Mouse (Mus musculus): ENCODE measurements at regions not wholly inside any gene's neighbourhood (a gene's known extent, or its start where the extent isn't known, plus 50 kb on each side); places are given as distances from the start of the nearest gene placed in this dataset.

GRCm38 (mm10) chr3:104317528-104317927 is 97.4 kb upstream of the Magi3 start:
- WGBS: 95% methylated on average over 4 of the region's 4 CpGs
- H3K27ac ChIP-seq (ENCODE audit: control insufficient read depth, insufficient read depth, low read length): no peak overlapping the region
- TF ChIP-seq CTCF (IDR thresholded peaks at IDR 0.05; ENCODE audit: borderline replicate concordance, control insufficient read depth, extremely low read depth, insufficient read depth, low read length, poor library complexity) (no peak), POLR2A (IDR thresholded peaks at IDR 0.05; ENCODE audit: control insufficient read depth, extremely low read depth, insufficient read depth, low read length, poor library complexity) (no peak)

GRCm38 (mm10) chr3:104313063-104313462 is 92.9 kb upstream of the Magi3 start:
- no peaks in the 10 kb centered on the region for H3K27me3 ChIP-seq (ENCODE audit: control insufficient read depth, insufficient read depth, low read length)
- WGBS: 90% methylated on average over 4 of the region's 4 CpGs
- H3K4me3 ChIP-seq (ENCODE audit: control insufficient read depth, insufficient read depth, low read length): no peak overlapping the region
- TF ChIP-seq POLR2A (IDR thresholded peaks at IDR 0.05; ENCODE audit: control insufficient read depth, extremely low read depth, insufficient read depth, low read length, poor library complexity) (no peak), CTCF (IDR thresholded peaks at IDR 0.05; ENCODE audit: borderline replicate concordance, control insufficient read depth, extremely low read depth, insufficient read depth, low read length, poor library complexity) (no peak)
- H3K36me3 ChIP-seq (ENCODE audit: control insufficient read depth, insufficient read depth, low read length): no peaks in the 10 kb centered on the region
- no peak for DNase-seq
- no peak overlapping the region for H3K27ac ChIP-seq (ENCODE audit: control insufficient read depth, insufficient read depth, low read length)
- H3K4me1 ChIP-seq (replicated peaks; ENCODE audit: control insufficient read depth, insufficient read depth, low read length): no peaks in the 10 kb centered on the region

More at GRCm38 (mm10) chr3:104317528-104317927, 97.4 kb upstream of the Magi3 start:
- H3K4me3 ChIP-seq (ENCODE audit: control insufficient read depth, insufficient read depth, low read length): no peak overlapping the region
- no peaks in the 10 kb centered on the region for H3K36me3 ChIP-seq (ENCODE audit: control insufficient read depth, insufficient read depth, low read length)
- H3K4me1 ChIP-seq (replicated peaks; ENCODE audit: control insufficient read depth, insufficient read depth, low read length): no peaks in the 10 kb centered on the region
- no peak for DNase-seq
- no peaks in the 10 kb centered on the region for H3K27me3 ChIP-seq (ENCODE audit: control insufficient read depth, insufficient read depth, low read length)

DNA sequence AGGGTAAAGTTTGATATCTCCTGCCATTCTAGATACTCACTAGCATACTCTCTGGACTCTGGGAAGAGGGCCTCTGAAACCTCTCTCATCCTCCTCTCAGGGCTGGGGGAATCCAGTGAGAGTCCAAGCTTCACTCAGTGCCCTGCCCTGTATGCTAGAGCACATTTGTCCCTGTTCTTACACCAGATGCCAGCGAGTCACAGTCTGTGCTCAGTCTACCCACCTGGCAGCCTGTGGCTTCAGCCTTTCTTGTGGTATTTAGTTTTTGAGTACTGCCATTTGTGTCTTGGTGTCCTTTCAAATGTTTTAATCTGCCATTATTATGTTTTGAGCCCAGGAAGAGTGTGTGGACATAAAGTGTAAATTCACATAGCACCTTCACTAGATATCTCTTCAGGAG is 86.8 kb upstream of the Magi3 start:
- DNase-seq: no peak
- H3K4me1 ChIP-seq (replicated peaks; ENCODE audit: control insufficient read depth, insufficient read depth, low read length): peaks cover 3% of the 10 kb centered on the region
- H3K36me3 ChIP-seq (ENCODE audit: control insufficient read depth, insufficient read depth, low read length): no peaks in the 10 kb centered on the region
- no peaks in the 10 kb centered on the region for H3K27me3 ChIP-seq (ENCODE audit: control insufficient read depth, insufficient read depth, low read length)
- no peak overlapping the region for H3K4me3 ChIP-seq (ENCODE audit: control insufficient read depth, insufficient read depth, low read length)
- TF ChIP-seq POLR2A (IDR thresholded peaks at IDR 0.05; ENCODE audit: control insufficient read depth, extremely low read depth, insufficient read depth, low read length, poor library complexity) (no peak), CTCF (IDR thresholded peaks at IDR 0.05; ENCODE audit: borderline replicate concordance, control insufficient read depth, extremely low read depth, insufficient read depth, low read length, poor library complexity) (no peak)
- no peak overlapping the region for H3K27ac ChIP-seq (ENCODE audit: control insufficient read depth, insufficient read depth, low read length)
- 10% methylated on average over 1 of the region's 1 CpGs for WGBS

DNA sequence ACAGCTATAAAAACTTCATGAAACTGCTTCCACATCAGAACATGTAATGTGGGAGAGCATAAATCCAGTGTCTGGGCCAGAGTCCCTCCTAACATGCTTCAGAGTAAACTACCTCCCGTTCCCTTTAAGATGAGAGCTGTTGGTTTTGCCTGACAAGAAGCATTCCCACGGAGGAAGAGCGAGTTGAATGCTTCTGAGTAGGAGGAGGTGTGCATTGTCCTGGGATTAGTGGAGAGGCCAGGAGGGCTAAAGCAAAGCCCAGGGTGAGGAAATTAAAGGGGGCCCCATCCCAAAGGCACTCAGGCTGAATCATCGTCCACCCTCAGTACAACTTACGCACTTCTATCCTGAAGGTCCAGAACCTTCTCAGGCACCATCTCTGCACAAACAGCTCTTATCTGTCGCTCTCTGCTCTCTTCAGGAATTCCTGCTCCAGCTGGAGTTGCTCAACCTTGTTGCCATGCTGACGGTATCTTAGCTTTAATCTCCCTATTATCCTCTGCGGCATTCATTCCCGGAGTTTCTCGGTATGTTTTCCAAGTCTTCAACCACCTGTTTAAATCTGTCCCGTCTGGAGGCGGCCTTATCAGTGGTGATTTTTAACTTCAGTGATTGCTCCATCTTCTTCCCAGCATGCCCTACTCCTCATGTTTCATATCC is 85.9 kb upstream of the Magi3 start:
- Histone ChIP-seq H3K27me3 (ENCODE audit: control insufficient read depth, insufficient read depth, low read length) (no peaks in the 10 kb centered on the region), H3K4me3 (ENCODE audit: control insufficient read depth, insufficient read depth, low read length) (no peak overlapping the region), H3K27ac (ENCODE audit: control insufficient read depth, insufficient read depth, low read length) (no peak overlapping the region), H3K4me1 (replicated peaks; ENCODE audit: control insufficient read depth, insufficient read depth, low read length) (peaks cover 3% of the 10 kb centered on the region), H3K36me3 (ENCODE audit: control insufficient read depth, insufficient read depth, low read length) (no peaks in the 10 kb centered on the region)
- no peak for DNase-seq
- TF ChIP-seq CTCF (IDR thresholded peaks at IDR 0.05; ENCODE audit: borderline replicate concordance, control insufficient read depth, extremely low read depth, insufficient read depth, low read length, poor library complexity) (no peak), POLR2A (IDR thresholded peaks at IDR 0.05; ENCODE audit: control insufficient read depth, extremely low read depth, insufficient read depth, low read length, poor library complexity) (no peak)
- WGBS: 91% methylated on average over 12 of the region's 12 CpGs

DNA sequence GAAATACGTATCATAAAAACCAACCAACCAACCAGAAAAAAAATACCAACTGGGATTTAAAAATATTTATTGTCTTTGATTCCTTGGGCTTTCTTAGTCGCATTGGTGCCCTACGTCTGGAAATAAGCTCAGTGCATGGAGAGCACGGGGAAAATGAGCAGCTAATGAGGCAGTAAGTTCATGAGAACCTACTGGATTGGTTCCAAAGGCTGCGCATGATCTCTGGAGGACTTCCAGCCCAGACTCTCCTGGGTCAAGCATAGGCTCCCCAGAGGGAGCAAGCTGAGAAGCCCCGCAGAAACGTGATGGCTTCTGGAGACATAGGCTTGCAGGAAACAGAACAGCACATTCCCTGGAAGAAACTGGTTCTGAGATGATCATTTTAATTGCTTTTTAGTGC is 83.4 kb upstream of the Magi3 start:
- Histone ChIP-seq H3K27ac (ENCODE audit: control insufficient read depth, insufficient read depth, low read length) (no peak overlapping the region), H3K36me3 (ENCODE audit: control insufficient read depth, insufficient read depth, low read length) (no peaks in the 10 kb centered on the region), H3K4me3 (ENCODE audit: control insufficient read depth, insufficient read depth, low read length) (no peak overlapping the region), H3K27me3 (ENCODE audit: control insufficient read depth, insufficient read depth, low read length) (no peaks in the 10 kb centered on the region), H3K4me1 (replicated peaks; ENCODE audit: control insufficient read depth, insufficient read depth, low read length) (peaks cover 3% of the 10 kb centered on the region)
- WGBS: 91% methylated on average over 7 of the region's 7 CpGs
- TF ChIP-seq CTCF (IDR thresholded peaks at IDR 0.05; ENCODE audit: borderline replicate concordance, control insufficient read depth, extremely low read depth, insufficient read depth, low read length, poor library complexity): no peak
- no peak for TF ChIP-seq POLR2A (IDR thresholded peaks at IDR 0.05; ENCODE audit: control insufficient read depth, extremely low read depth, insufficient read depth, low read length, poor library complexity)
- DNase-seq: no peak

DNA sequence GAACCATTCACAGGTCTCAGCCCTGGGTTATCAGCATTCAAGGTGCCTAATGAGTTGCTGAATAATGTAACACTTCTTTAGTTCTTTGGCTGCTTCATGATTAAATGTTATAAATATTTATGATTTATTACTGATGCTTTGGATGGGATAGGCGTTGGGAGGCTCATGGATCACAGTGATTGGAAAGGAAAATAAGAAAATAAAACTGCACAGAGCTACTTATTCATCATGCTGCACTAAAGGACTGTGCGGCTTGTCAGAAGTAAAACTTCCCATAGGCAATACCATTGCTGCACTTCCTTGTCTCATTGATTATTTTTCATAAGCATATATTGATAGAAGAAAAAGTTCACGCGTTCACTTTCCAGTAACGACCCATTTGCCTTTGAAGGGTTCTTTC is 80.0 kb upstream of the Magi3 start:
- DNase-seq: no peak
- no peaks in the 10 kb centered on the region for H3K27me3 ChIP-seq (ENCODE audit: control insufficient read depth, insufficient read depth, low read length)
- no peaks in the 10 kb centered on the region for H3K36me3 ChIP-seq (ENCODE audit: control insufficient read depth, insufficient read depth, low read length)
- 0 out of 2 replicates have a peak, but pooled peaks cover 2% of the 10 kb centered on the region for H3K4me1 ChIP-seq (replicated peaks; ENCODE audit: control insufficient read depth, insufficient read depth, low read length)
- no peak overlapping the region for H3K27ac ChIP-seq (ENCODE audit: control insufficient read depth, insufficient read depth, low read length)
- WGBS: 97% methylated on average over 5 of the region's 5 CpGs
- H3K4me3 ChIP-seq (ENCODE audit: control insufficient read depth, insufficient read depth, low read length): no peak overlapping the region
- TF ChIP-seq CTCF (IDR thresholded peaks at IDR 0.05; ENCODE audit: borderline replicate concordance, control insufficient read depth, extremely low read depth, insufficient read depth, low read length, poor library complexity): no peak
- no peak for TF ChIP-seq POLR2A (IDR thresholded peaks at IDR 0.05; ENCODE audit: control insufficient read depth, extremely low read depth, insufficient read depth, low read length, poor library complexity)

DNA sequence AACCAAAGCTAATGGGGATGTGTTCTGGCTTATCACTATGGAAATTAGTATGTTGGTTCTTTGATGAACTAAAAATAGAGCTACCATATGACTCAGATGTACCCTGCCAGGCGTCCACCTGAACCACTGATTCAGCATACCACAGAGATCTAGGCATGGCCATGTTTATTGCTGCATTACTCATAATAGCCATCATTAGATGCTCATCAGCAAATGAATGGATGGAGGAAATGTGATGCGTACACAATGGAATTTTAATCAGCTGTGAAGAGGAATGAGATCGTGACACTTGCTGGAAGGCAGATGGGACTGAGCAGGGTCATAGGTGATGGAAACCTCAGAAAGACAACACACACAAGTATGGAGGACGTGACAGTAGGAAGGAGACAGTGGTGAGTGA is 78.7 kb upstream of the Magi3 start:
- no peaks in the 10 kb centered on the region for H3K27me3 ChIP-seq (ENCODE audit: control insufficient read depth, insufficient read depth, low read length)
- 0 out of 2 replicates have a peak, but pooled peaks cover 2% of the 10 kb centered on the region for H3K4me1 ChIP-seq (replicated peaks; ENCODE audit: control insufficient read depth, insufficient read depth, low read length)
- H3K36me3 ChIP-seq (ENCODE audit: control insufficient read depth, insufficient read depth, low read length): no peaks in the 10 kb centered on the region
- DNase-seq: no peak
- no peak overlapping the region for H3K4me3 ChIP-seq (ENCODE audit: control insufficient read depth, insufficient read depth, low read length)
- WGBS: 89% methylated on average over 4 of the region's 4 CpGs
- no peak for TF ChIP-seq POLR2A (IDR thresholded peaks at IDR 0.05; ENCODE audit: control insufficient read depth, extremely low read depth, insufficient read depth, low read length, poor library complexity)
- TF ChIP-seq CTCF (IDR thresholded peaks at IDR 0.05; ENCODE audit: borderline replicate concordance, control insufficient read depth, extremely low read depth, insufficient read depth, low read length, poor library complexity): no peak
- H3K27ac ChIP-seq (ENCODE audit: control insufficient read depth, insufficient read depth, low read length): no peak overlapping the region

All from thymus, adult 2 months (tissue).